Mouse (Mus musculus) brain, adult 2 months (tissue): ENCODE measurements around the gene Hoxb6.

Experiments used
- DNase-seq: peaks from one replicate; pipeline ENCODE4 v3.0.0; 2011; ENCODE audit warnings: low read depth, low spot score

Hoxb6 gene

GRCm38 (mm10) chr11:96301064-96301431, 8.8 kb downstream of the Hoxb6 start:
- DNase-seq: no peak

GRCm38 (mm10) chr11:96301837-96302236, 9.6 kb downstream of the Hoxb6 start:
- DNase-seq: peak; percentile 11

GRCm38 (mm10) chr11:96302381-96303150, 10.3 kb downstream of the Hoxb6 start:
- no peak for DNase-seq

- DNase-seq: peak; percentile 14
Observed at GRCm38 (mm10) chr11:96303151-96304099, 11.1 kb downstream of the Hoxb6 start, which contains the start of gene Hoxb5. TSS of gene Hoxb5 (plus strand) at chr11:96303336.

- DNase-seq: no peak
Observed at GRCm38 (mm10) chr11:96304381-96305195, 12.3 kb downstream of the Hoxb6 start.

GRCm38 (mm10) chr11:96305505-96306182, 13.4 kb downstream of the Hoxb6 start:
- no peak for DNase-seq

- no peak for DNase-seq
Observed at GRCm38 (mm10) chr11:96306183-96306907, 14.1 kb downstream of the Hoxb6 start.

GRCm38 (mm10) chr11:96306908-96307269, 14.6 kb downstream of the Hoxb6 start:
- no peak for DNase-seq

GRCm38 (mm10) chr11:96308763-96309162, 16.5 kb downstream of the Hoxb6 start:
- DNase-seq: no peak

GRCm38 (mm10) chr11:96309288-96309687, 17.0 kb downstream of the Hoxb6 start:
- DNase-seq: no peak

GRCm38 (mm10) chr11:96310183-96310938, 18.1 kb downstream of the Hoxb6 start:
- DNase-seq: no peak

- no peak for DNase-seq
Observed at GRCm38 (mm10) chr11:96311097-96311496, 18.8 kb downstream of the Hoxb6 start.

- DNase-seq: peak; percentile 26
Observed at GRCm38 (mm10) chr11:96311520-96312417, 19.5 kb downstream of the Hoxb6 start.

- DNase-seq: no peak
Observed at GRCm38 (mm10) chr11:96313134-96313533, 20.9 kb downstream of the Hoxb6 start.

GRCm38 (mm10) chr11:96313806-96314428, 21.6 kb downstream of the Hoxb6 start:
- no peak for DNase-seq

GRCm38 (mm10) chr11:96314671-96315343, 22.5 kb downstream of the Hoxb6 start:
- DNase-seq: no peak

GRCm38 (mm10) chr11:96315344-96315681, 23.0 kb downstream of the Hoxb6 start:
- DNase-seq: no peak
